Mouse (Mus musculus): ENCODE measurements around the gene Homer2.

The Homer2 gene

GRCm38 (mm10) chr7:81560101-81561049 is 147.0 kb downstream of the Homer2 start:
- no peak for DNase-seq (ENCODE audit: low read depth, low spot score)
- Histone ChIP-seq H3K27me3 (ENCODE audit: control insufficient read depth, insufficient read depth, low read length, poor library complexity, severe bottlenecking) (no peaks in the 10 kb centered on the region), H3K36me3 (ENCODE audit: control insufficient read depth, insufficient read depth, low read length, poor library complexity, severe bottlenecking) (no peaks in the 10 kb centered on the region)

GRCm38 (mm10) chr7:81559231-81559980 is 147.9 kb downstream of the Homer2 start:
- Histone ChIP-seq H3K27me3 (ENCODE audit: control insufficient read depth, insufficient read depth, low read length, poor library complexity, severe bottlenecking) (no peaks in the 10 kb centered on the region), H3K36me3 (ENCODE audit: control insufficient read depth, insufficient read depth, low read length, poor library complexity, severe bottlenecking) (no peaks in the 10 kb centered on the region)
- DNase-seq (ENCODE audit: low read depth, low spot score), result no peak

GRCm38 (mm10) chr7:81557985-81558360 is 149.4 kb downstream of the Homer2 start:
- DNase-seq (ENCODE audit: low read depth, low spot score), result no peak

GRCm38 (mm10) chr7:81557252-81557984 is 149.9 kb downstream of the Homer2 start:
- no peaks in the 10 kb centered on the region for H3K27me3 ChIP-seq (ENCODE audit: control insufficient read depth, insufficient read depth, low read length, poor library complexity, severe bottlenecking)
- no peaks in the 10 kb centered on the region for H3K36me3 ChIP-seq (ENCODE audit: control insufficient read depth, insufficient read depth, low read length, poor library complexity, severe bottlenecking)
- no peak for DNase-seq (ENCODE audit: low read depth, low spot score)

More at GRCm38 (mm10) chr7:81557985-81558360, 149.4 kb downstream of the Homer2 start:
- H3K36me3 ChIP-seq (ENCODE audit: control insufficient read depth, insufficient read depth, low read length, poor library complexity, severe bottlenecking), result no peaks in the 10 kb centered on the region
- no peaks in the 10 kb centered on the region for H3K27me3 ChIP-seq (ENCODE audit: control insufficient read depth, insufficient read depth, low read length, poor library complexity, severe bottlenecking)

GRCm38 (mm10) chr7:81556839-81557238 is 150.5 kb downstream of the Homer2 start:
- no peak for DNase-seq (ENCODE audit: low read depth, low spot score)
- no peaks in the 10 kb centered on the region for H3K36me3 ChIP-seq (ENCODE audit: control insufficient read depth, insufficient read depth, low read length, poor library complexity, severe bottlenecking)
- no peaks in the 10 kb centered on the region for H3K27me3 ChIP-seq (ENCODE audit: control insufficient read depth, insufficient read depth, low read length, poor library complexity, severe bottlenecking)

- peak; percentile 34 for DNase-seq (ENCODE audit: low read depth, low spot score)
- Histone ChIP-seq H3K36me3 (ENCODE audit: control insufficient read depth, insufficient read depth, low read length, poor library complexity, severe bottlenecking) (no peaks in the 10 kb centered on the region), H3K27me3 (ENCODE audit: control insufficient read depth, insufficient read depth, low read length, poor library complexity, severe bottlenecking) (no peaks in the 10 kb centered on the region)
These were observed 153.0 kb downstream of the Homer2 start for GRCm38 (mm10) chr7:81554369-81554768.

- H3K36me3 ChIP-seq (ENCODE audit: control insufficient read depth, insufficient read depth, low read length, poor library complexity, severe bottlenecking), result no peaks in the 10 kb centered on the region
- DNase-seq (ENCODE audit: low read depth, low spot score), result no peak
- H3K27me3 ChIP-seq (ENCODE audit: control insufficient read depth, insufficient read depth, low read length, poor library complexity, severe bottlenecking), result no peaks in the 10 kb centered on the region
These were observed 153.7 kb downstream of the Homer2 start for GRCm38 (mm10) chr7:81553589-81553988.

Measured in splenic B cell, adult 2 months (primary cell).